Mouse (Mus musculus) spleen, embryonic (tissue): ENCODE data around the gene Olfr1321.

ENCODE experiments used
- CTCF ChIA-PET: fragments of 350-600 bp; sonication (Branson Sonifier 250); formaldehyde crosslinking; loops from one replicate; lab custom pipeline; 2022; lab: Charles Lee

Gene Olfr1321

DNA sequence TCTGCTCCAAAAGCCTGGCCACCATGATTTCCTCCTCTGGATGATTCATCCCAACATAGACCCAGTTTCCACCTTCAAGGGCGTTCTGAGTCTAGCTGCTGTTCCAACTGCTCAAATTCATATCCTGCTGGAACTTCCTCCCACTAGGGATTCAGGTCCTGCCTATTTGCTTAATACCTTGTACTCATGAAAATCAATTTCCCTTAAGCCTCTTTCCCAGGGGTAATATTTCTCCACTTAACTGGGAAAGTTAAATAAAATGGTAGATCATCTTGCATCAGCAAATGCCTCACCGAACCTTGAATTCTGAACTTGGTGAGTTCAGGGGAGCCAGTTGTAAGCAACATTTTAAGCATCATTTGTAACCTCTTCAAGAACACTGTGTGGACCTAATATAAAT is at the start of gene Olfr1321:
Gene Olfr1321, minus strand, starts transcription at position 101 of the 400 bp plus-strand sequence.
- CTCF ChIA-PET = no interaction called here

DNA sequence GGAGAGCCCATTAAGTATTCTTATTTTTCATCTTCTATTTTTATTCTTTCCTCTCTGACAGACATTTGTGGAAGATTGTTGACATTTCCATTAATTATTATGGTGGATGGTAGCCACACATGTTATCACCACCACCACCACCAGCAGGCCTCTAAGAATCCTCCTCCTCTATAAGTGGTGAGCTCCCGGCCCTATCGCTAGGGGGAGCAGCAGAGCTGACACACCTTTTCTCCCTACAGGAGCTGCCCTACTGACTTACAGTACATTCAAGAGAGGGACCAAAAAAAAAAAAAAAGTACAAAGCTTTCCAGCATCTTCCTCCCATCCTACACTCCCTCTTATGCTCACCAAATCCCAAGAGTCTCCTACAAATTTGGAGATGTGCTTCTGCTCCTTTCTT is 36.0 kb upstream of the Olfr1321 start:
- CTCF ChIA-PET = no interaction called here

DNA sequence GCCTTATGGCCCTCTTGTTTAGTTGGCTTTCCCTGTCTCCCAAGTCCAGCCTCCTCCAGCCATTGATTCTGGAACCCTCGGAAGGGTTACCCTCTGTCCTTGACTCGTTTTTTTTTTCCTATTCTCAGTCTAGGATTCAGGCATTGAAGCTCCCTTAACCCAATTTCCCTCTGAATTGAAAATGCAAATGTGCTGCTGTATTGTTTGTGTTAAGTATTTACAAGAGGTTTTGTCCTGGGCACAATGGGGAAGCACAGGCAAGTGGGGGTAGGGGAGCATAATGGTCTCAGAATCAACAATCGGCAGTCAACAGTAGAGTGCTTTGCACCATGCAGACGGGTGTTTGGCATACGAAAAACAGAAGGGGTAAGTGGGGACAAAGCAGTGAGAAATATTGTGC is 10.3 kb upstream of the Olfr1321 start:
- CTCF ChIA-PET = no interaction called here
